Mouse (Mus musculus) neural tube, embryonic 11.5 days (tissue): Measurements from ENCODE around the gene Atxn2. TPM values are rescaled to one million over a fixed set of nuclear protein-coding genes. Genes with fewer than 3 reads are reported as not detected.
A peak's percentile ranks its signal among the peaks of the same experiment; 100 is the strongest.
"Not testable (repeated sequence)": the region's sequence is repeated elsewhere in the genome, so short reads cannot be mapped to it uniquely, and the experiment has no call there.

Experiments
- ATAC-seq: fragments of 200-750 bp; cut with Nextera tagmentation; 2 replicates; pipeline ENCODE4 v1.8.0; 2017; ENCODE audit warnings: moderate number of reproducible peaks, mild to moderate bottlenecking, moderate TSS enrichment, moderate library complexity; ENCODE audit not compliant: insufficient read depth, low FRiP score, low TSS enrichment
- DNase-seq: peaks from one replicate; pipeline ENCODE4 v3.0.0-alpha.2; 2015; ENCODE audit warnings: low spot score
- H3K27ac ChIP-seq: fragments of 300-500 bp; sonication (generic); 2 replicates; pipeline ENCODE4 v1.5.1; 2014; ENCODE audit warnings: low read depth, mild to moderate bottlenecking, low read length
- H3K27me3 ChIP-seq: fragments of 300-500 bp; sonication (generic); 2 replicates; pipeline ENCODE4 v1.6.1; 2014; ENCODE audit warnings: mild to moderate bottlenecking, low read length, mixed read lengths; ENCODE audit not compliant: control insufficient read depth, insufficient read depth
- H3K36me3 ChIP-seq: fragments of 300-500 bp; sonication (generic); 2 replicates; pipeline ENCODE4 v1.6.1; 2014; ENCODE audit warnings: mild to moderate bottlenecking, low read length, moderate library complexity, mixed read lengths; ENCODE audit not compliant: control insufficient read depth, insufficient read depth
- H3K4me1 ChIP-seq: fragments of 300-500 bp; sonication (generic); 2 replicates; pipeline ENCODE4 v1.6.1; 2014; ENCODE audit warnings: low read length, mixed read lengths; ENCODE audit not compliant: control insufficient read depth, insufficient read depth
- H3K4me2 ChIP-seq: fragments of 300-500 bp; sonication (generic); 2 replicates; pipeline ENCODE4 v1.6.1; 2014; ENCODE audit warnings: low read depth, mild to moderate bottlenecking, moderate library complexity
- H3K4me3 ChIP-seq: fragments of 300-500 bp; sonication (generic); 2 replicates; pipeline ENCODE4 v1.5.1; 2014; ENCODE audit warnings: low read depth, low read length
- H3K9ac ChIP-seq: fragments of 300-500 bp; sonication (generic); 2 replicates; pipeline ENCODE4 v1.6.1; 2014; ENCODE audit warnings: mild to moderate bottlenecking, low read length
- H3K9me3 ChIP-seq: fragments of 300-500 bp; sonication (generic); 2 replicates; pipeline ENCODE4 v1.6.1; 2016; ENCODE audit warnings: low read length; ENCODE audit not compliant: control insufficient read depth
- WGBS: fragments of 180-500 bp; shearing (Covaris S2); extraction: QIAGEN DNeasy Blood & Tissue Kit; methylation state at CpG from one replicate; pipeline ENCODE4 v1.1.7; 2014; 5-methylcytosine and 5-hydroxymethylcytosine counted together
- polyA plus RNA-seq: library from polyadenylated mRNA; unstranded; fragments of >200 nt; fragmentation: Nextera tagmentation; extraction: Ambion mirVana; gene quantifications from 2 replicates; pipeline ENCODE4 v1.2.1, GENCODE M21; 2014

The Atxn2 gene
- polyA plus RNA-seq, 1 experiment from 2014 or later: 101 TPM

GRCm38 (mm10) chr5:121841973-121842372 lies 130.8 kb downstream of the Atxn2 start:
- ATAC-seq (no peak), DNase-seq (no peak)
- H3K9ac ChIP-seq: no peak overlapping the region
- H3K4me1 ChIP-seq: peaks cover 8% of the 10 kb centered on the region
- H3K4me3 ChIP-seq: no peak overlapping the region
- peaks cover 51% of the 10 kb centered on the region for H3K27me3 ChIP-seq
- WGBS: 36% methylated on average over 10 of the region's 10 CpGs
- H3K4me2 ChIP-seq: no peak overlapping the region
- H3K27ac ChIP-seq: no peak overlapping the region
- no peaks in the 10 kb centered on the region for H3K9me3 ChIP-seq
- H3K36me3 ChIP-seq: no peaks in the 10 kb centered on the region

- Histone ChIP-seq H3K36me3 (no peaks in the 10 kb centered on the region), H3K4me1 (peaks cover 8% of the 10 kb centered on the region; the same call in 1 of the 2 replicates), H3K4me3 (peak overlapping the region; percentile 31), H3K4me2 (peak overlapping the region; percentile 53), H3K9ac (peak overlapping the region; percentile 53; the same call in 1 of the 2 replicates), H3K9me3 (no peaks in the 10 kb centered on the region), H3K27ac (no peak overlapping the region), H3K27me3 (peaks cover 44% of the 10 kb centered on the region)
- peak; percentile 64; the same call in 1 of the 2 replicates for ATAC-seq
- DNase-seq: peak; percentile 86
- 1% methylated on average over 33 of the region's 33 CpGs for WGBS
Observed at GRCm38 (mm10) chr5:121842665-121843118, 131.6 kb downstream of the Atxn2 start.

GRCm38 (mm10) chr5:121843138-121843905 lies 132.2 kb downstream of the Atxn2 start:
- Histone ChIP-seq H3K4me1 (peaks cover 6% of the 10 kb centered on the region; the same call in 1 of the 2 replicates), H3K27ac (no peak overlapping the region), H3K4me3 (no peak overlapping the region), H3K27me3 (peaks cover 37% of the 10 kb centered on the region), H3K9ac (no peak overlapping the region), H3K9me3 (no peaks in the 10 kb centered on the region), H3K36me3 (no peaks in the 10 kb centered on the region), H3K4me2 (peak overlapping the region; percentile 53)
- no peak for DNase-seq
- no peak for ATAC-seq
- WGBS: 16% methylated on average over 17 of the region's 17 CpGs

- Histone ChIP-seq H3K4me2 (no peak overlapping the region), H3K4me1 (peaks cover 11% of the 10 kb centered on the region), H3K9me3 (no peaks in the 10 kb centered on the region), H3K36me3 (no peaks in the 10 kb centered on the region), H3K27me3 (peaks cover 27% of the 10 kb centered on the region), H3K9ac (no peak overlapping the region), H3K4me3 (no peak overlapping the region), H3K27ac (no peak overlapping the region)
- WGBS: 51% methylated on average over 4 of the region's 4 CpGs
- DNase-seq (no peak), ATAC-seq (no peak)
Observed at GRCm38 (mm10) chr5:121845361-121845760, 134.2 kb downstream of the Atxn2 start.

- H3K27ac ChIP-seq: no peak overlapping the region
- H3K27me3 ChIP-seq: peaks cover 27% of the 10 kb centered on the region
- ATAC-seq: no peak
- no peak overlapping the region for H3K4me3 ChIP-seq
- peaks cover 15% of the 10 kb centered on the region for H3K4me1 ChIP-seq
- no peak for DNase-seq
- H3K36me3 ChIP-seq: no peaks in the 10 kb centered on the region
- H3K4me2 ChIP-seq: no peak overlapping the region
- H3K9me3 ChIP-seq: no peaks in the 10 kb centered on the region
- no peak overlapping the region for H3K9ac ChIP-seq
- 88% methylated on average over 11 of the region's 11 CpGs for WGBS
Observed at GRCm38 (mm10) chr5:121846322-121846721, 135.2 kb downstream of the Atxn2 start.

- DNase-seq, ATAC-seq, H3K4me2 ChIP-seq, H3K9me3 ChIP-seq, H3K36me3 ChIP-seq, H3K4me3 ChIP-seq, H3K9ac ChIP-seq, H3K27ac ChIP-seq: not testable (repeated sequence)
- H3K27me3 ChIP-seq: peaks cover 20% of the 10 kb centered on the region
- 85% methylated on average over 3 of the region's 3 CpGs for WGBS
- H3K4me1 ChIP-seq: peaks cover 15% of the 10 kb centered on the region
Observed at GRCm38 (mm10) chr5:121847269-121847668, 136.1 kb downstream of the Atxn2 start.

GRCm38 (mm10) chr5:121848035-121848519 lies 136.9 kb downstream of the Atxn2 start:
- Histone ChIP-seq H3K4me3 (peak overlapping the region; percentile 92), H3K27ac (no peak overlapping the region), H3K36me3 (peaks cover 11% of the 10 kb centered on the region), H3K9ac (peak overlapping the region; percentile 11), H3K4me1 (peaks cover 12% of the 10 kb centered on the region), H3K9me3 (no peaks in the 10 kb centered on the region), H3K4me2 (peak overlapping the region; percentile 49), H3K27me3 (peaks cover 16% of the 10 kb centered on the region)
- DNase-seq (peak; percentile 68), ATAC-seq (peak; percentile 18; the same call in 1 of the 2 replicates)
- under 1% methylated on average over 17 of the region's 17 CpGs for WGBS

GRCm38 (mm10) chr5:121848743-121849142 lies 137.6 kb downstream of the Atxn2 start, which contains the start of gene Pheta1:
Pheta1 (plus strand) TSS chr5:121848984.
- DNase-seq (peak; percentile 96), ATAC-seq (peak; percentile 87)
- H3K4me1 ChIP-seq: peaks cover 12% of the 10 kb centered on the region
- peak within 1 kb of the TSS; percentile 92 for H3K4me3 ChIP-seq
- H3K9me3 ChIP-seq: no peaks in the 10 kb centered on the region
- under 1% methylated on average over 42 of the region's 42 CpGs for WGBS
- H3K27ac ChIP-seq: no peak within 1 kb of the TSS
- H3K9ac ChIP-seq: peak within 1 kb of the TSS; percentile 86
- peaks cover 17% of the 10 kb centered on the region for H3K36me3 ChIP-seq
- peak within 1 kb of the TSS; percentile 64 for H3K4me2 ChIP-seq
- peaks cover 9% of the 10 kb centered on the region for H3K27me3 ChIP-seq
